Mouse (Mus musculus) c-Kit-positive CD71-positive TER-119-negative erythroid progenitor cells, embryonic 14.5 days (primary cell): ENCODE data around the gene Hoxd4.

Experiments
- DNase-seq: peaks from one replicate; pipeline ENCODE4 v3.0.0-alpha.2; 2013; ENCODE audit warnings: low read depth

Hoxd4 gene

GRCm38 (mm10) chr2:74679596-74679971 lies 32.1 kb upstream of the Hoxd4 start:
- DNase-seq, result no peak

DNA sequence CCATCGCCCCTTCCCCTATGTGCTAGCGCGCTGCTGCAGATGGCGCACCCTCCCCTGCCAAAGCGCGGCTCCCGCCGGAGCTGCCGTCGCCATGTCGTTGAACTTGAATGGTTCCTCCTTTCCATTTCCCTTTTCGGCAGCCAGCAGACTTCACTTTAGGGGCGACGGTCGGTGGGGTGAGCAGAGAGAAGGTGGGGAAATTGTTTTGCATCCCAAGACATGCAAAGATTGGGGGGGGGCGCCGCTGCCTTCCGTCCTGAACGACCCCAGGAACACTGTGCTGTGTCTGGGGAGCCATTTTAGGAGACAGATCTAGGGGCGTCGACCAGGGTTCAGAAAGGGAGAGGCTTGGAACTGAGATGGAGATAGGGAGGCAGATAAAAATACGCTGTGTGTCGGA lies 31.7 kb upstream of the Hoxd4 start:
- no peak for DNase-seq

- no peak for DNase-seq
Observed at GRCm38 (mm10) chr2:74680561-74681398, 30.9 kb upstream of the Hoxd4 start.

DNA sequence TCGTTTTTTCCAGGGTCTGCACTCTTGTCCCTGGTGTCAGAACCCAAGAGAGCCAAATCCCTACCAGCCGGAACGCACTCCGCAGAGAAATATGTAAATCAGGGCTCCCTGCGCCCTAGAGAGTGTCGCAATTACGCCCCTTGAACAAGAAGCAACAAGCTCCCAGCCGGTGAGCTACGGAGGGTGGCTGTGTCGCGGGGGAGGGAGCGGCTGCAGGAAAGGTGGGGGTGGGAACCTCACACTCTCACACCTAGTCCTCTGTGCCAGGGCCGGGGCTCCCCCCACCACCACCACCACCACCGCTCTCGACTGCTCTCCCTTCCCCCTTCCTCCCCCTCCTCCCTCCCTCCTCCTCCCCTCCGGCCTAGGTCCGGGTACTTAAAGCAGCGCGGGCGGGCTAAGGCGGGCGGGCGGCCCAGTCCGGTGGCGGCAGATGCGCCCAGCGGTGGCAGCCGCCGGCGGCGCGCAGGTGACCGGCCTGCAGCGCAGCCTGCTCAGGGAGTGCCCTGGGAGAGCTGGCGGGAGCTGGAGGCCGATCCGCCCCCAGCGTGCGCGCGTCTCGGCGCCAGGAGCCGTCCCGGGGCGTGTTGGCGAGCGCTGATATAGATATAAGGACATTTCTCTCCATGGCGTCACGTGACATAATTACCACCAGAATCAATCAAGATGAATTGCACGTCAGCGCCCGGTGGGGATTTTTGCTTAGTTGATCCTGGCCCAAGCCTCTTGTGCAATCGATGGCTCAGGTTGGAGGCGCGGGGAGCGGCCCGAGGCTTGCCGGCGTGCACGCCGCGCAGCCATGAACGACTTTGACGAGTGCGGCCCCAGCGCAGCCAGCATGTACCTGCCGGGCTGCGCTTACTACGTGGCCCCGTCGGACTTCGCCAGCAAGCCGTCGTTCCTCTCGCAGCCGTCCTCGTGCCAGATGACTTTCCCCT lies 29.9 kb upstream of the Hoxd4 start:
- DNase-seq, result no peak

GRCm38 (mm10) chr2:74682796-74683195 lies 28.9 kb upstream of the Hoxd4 start:
- no peak for DNase-seq

GRCm38 (mm10) chr2:74683471-74683951 lies 28.2 kb upstream of the Hoxd4 start:
- no peak for DNase-seq

GRCm38 (mm10) chr2:74684106-74684505 lies 27.6 kb upstream of the Hoxd4 start:
- no peak for DNase-seq

- no peak for DNase-seq
Observed at GRCm38 (mm10) chr2:74685059-74685603, 26.6 kb upstream of the Hoxd4 start.

GRCm38 (mm10) chr2:74686301-74686987 lies 25.3 kb upstream of the Hoxd4 start:
- DNase-seq, result peak; percentile 25

DNA sequence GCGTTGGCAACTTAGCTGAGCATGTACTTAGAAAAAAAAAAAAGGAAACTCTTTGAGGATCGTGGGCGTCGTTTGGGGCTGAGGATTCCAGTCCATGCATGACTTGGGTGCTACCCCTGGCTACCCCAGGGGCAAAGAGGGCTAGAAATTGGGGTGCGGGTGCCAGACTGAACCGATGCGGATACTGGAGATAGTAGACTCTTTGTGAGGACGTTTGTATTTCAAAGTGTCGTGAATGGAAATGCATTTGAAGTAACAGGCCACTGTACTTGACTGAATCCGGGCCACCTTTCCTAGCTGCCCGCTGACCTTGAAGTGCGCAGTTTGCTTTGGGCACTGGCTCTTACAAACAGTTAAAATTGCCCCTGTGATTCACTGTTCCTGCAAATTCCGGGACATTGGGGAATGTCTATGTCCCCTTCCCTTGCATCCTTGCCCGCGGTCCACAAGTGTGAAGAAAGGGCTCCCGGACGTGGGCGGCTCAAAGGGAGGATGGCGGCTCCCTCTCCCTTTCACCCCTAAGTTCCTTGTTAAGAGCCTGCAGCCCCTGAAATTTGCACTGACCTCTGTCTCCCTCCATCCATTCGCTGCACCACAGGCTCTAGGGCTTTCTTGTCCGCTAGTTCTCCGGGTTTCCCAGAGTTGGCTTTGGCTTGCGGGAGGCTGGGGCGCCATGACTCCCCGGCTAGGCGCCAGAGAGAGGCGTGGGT lies 24.6 kb upstream of the Hoxd4 start:
- DNase-seq, result no peak

GRCm38 (mm10) chr2:74687698-74688555 lies 23.8 kb upstream of the Hoxd4 start:
- no peak for DNase-seq

DNA sequence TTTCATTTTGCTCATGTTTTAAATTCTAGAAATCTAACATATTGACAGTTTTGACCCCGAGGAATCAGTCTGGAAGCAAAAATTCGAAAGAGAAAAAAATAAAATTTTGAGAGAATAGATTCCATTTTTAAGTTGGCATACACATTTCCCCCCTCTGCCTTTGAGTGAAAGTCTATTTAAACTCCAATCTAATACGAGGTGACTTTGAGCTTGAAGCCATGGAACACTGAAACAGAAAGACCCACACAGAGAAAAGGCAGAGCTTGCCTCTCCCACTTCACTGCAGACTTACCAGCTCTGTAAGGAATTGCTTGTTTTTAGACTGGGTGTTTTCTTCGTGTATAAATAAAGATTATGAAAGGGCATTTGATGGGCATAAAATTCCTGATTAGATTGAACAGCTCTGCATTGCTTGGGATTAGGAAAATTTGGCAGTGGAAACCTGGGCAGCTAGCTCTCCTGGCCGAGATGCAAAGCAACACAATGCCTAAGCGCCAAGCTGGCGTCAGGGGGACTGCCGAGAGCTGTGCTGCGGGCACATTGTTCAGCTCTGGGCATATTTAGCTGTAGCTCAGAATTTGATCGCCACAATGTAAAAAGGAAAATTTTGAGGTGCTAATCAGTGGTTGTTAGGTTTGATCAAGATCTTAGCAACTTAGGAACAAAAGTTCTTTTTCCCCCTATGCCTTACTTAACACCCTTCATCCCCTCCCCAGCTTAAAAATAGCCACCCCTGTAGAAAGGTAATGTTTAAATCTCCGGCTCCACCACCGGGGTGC lies 22.7 kb upstream of the Hoxd4 start:
- no peak for DNase-seq

DNA sequence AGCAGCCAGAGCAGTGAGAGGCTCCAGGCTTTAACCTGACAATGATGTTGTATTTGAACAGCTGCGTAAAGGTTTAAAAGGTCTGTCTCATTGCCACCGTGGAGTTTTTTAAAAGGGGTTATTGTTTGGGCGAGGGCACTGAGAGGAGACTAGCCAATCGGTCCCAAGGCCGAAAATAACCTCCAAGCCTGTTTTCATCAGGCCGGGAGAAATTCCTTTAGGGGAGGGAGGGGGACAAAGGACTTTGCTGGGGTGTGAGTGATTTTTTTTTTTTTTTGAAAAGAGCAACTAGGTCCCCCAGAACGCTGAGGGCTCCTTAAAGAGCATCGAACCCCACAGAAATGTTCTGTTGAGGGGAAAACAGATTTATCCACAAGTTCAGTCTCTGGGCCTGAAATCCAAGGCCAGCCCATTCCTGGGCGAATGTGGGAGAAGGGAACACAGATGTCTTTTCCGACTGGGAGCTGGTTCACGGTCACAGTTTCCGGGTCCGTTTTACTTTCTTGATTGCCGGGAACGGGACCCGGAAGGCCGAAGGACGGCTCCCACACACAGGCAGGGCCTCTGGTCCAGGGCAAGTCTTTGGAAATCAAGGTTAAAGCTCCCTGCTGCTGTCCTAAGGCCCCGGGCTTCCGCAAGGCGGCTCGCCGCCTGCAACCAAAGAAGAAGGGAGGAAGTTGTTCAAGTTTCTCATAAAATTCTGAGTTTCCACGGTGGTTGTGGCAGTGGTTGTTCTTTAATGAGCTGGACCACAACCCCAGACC lies 22.0 kb upstream of the Hoxd4 start:
- no peak for DNase-seq

DNA sequence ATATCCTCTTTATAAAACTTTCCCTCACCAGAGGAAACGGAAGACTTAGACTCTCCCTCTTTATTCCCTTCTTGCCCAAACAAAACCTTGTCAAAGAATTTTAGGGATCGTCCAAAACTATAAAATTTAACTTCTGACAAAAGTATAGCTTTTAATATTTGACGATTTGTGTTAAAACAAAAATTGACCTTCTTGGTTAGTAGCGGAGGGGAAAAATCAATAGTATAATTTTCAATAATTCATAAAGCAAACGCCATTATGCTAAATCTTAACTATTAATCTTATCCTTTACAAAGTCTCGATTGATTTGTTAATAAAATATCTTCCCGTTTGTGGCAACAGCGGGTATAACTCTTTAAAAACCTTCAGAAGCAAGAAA lies 21.4 kb upstream of the Hoxd4 start:
- no peak for DNase-seq

- no peak for DNase-seq
Observed at GRCm38 (mm10) chr2:74691022-74691951, 20.4 kb upstream of the Hoxd4 start, which contains the start of gene Hoxd10. TSS of gene Hoxd10 (plus strand) at chr2:74691924.

DNA sequence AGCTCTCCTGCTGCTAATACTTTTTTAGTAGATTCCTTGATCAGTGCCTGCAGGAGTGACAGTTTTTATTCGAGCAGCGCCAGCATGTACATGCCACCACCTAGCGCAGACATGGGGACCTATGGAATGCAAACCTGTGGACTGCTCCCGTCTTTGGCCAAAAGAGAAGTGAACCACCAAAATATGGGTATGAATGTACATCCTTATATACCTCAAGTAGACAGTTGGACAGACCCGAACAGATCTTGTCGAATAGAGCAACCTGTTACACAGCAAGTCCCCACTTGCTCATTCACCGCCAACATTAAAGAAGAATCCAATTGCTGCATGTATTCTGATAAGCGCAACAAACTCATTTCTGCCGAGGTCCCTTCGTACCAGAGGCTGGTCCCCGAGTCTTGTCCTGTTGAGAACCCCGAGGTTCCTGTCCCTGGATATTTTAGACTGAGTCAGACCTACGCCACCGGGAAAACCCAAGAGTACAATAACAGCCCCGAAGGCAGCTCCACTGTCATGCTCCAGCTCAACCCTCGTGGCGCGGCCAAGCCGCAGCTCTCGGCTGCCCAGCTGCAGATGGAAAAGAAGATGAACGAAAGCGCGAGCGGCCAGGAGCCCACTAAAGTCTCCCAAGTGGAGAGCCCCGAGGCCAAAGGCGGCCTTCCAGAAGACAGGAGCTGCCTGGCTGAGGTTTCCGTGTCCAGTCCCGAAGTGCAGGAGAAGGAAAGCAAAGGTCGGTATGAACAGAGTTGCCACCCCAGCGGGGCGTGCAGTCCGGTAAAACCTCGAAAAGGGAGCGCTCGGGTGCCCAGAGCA lies 19.5 kb upstream of the Hoxd4 start:
- DNase-seq, result no peak
